Mouse (Mus musculus) cerebellum, postnatal 14 days (tissue): ENCODE data around the gene Gm11639.

Experiments
- DNase-seq, 2 experiments: peaks; one replicate each; pipeline ENCODE4 v3.0.0; 2021; ENCODE audit warnings: mixed read lengths in 2 of 2

Gm11639 gene

DNA sequence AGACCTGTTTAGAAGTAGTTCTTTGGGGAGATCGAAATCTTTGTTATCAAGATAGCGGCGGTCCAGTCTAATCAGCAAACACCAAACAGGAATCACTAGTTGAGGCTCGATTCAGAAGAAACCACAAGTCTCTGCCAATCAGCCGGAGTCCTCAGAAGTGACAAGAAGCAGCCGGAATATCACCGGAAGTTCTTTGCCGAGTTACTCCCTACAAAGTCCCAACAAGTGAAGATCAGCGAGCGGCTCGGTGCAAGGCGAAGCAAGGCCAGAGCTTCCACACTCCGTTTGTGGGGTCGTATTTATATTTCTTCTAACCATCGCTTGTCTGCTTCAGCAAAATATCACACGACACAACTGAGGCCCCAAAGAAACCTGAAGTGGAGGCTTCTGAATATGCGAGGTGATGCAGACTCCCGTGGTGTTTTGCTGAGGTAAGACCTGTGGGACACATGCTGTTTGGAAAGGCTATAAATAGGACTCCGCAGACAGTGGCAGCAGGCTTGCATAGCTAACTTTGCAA, 471.3 kb downstream of the Gm11639 start:
- DNase-seq, result no peak

DNA sequence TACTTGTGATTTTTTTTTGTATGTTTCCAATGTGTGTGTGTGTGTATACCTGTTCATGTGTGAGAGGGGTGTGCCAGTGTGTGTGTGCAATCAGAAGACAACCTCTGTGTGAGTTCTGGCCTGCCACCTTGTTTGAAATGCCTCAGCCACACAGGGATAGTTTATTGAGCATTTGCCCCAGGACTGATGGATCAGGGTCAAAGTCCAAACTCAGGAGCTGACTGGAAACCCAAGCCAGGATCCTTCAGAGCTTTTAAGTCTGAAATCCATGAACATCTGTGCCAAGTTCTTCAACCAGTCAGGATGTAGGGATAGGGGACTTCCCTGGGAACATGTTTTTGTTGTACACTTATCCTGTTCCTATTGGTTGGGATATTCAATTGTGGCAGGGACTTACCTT, 472.5 kb downstream of the Gm11639 start:
- DNase-seq, result no peak

DNA sequence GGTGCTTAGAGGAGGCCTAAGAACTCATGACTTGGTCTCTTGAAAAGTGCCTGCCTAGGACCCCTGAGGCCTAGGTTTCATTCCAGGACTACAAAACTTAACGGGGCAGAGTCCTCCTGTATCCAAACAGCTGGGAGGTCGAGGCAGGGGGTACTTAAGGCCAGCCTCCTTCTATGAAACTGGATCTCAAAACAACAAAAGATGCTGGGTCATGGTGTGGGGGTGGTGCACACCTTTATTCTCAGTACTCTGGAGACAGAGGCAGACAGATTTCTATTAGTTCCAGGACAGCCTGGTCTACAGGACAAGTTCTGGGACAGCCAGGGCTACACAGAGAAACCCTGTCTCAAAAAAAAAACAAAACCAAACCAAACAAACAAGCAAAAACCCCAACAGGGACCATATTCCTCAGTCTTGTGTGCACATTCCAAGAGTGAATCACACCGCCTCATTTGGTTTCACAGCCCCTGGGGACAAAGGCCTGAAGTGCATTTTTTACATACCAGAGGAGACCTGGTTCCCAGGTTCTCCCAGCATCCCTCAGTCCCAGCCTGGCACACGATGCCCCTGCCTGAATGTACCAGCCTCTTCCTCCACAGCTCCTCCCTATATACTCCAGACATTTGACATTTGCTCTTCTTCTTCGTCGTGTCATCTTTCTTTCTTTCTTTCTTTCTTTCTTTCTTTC, 474.3 kb downstream of the Gm11639 start:
- no peak for DNase-seq

DNA sequence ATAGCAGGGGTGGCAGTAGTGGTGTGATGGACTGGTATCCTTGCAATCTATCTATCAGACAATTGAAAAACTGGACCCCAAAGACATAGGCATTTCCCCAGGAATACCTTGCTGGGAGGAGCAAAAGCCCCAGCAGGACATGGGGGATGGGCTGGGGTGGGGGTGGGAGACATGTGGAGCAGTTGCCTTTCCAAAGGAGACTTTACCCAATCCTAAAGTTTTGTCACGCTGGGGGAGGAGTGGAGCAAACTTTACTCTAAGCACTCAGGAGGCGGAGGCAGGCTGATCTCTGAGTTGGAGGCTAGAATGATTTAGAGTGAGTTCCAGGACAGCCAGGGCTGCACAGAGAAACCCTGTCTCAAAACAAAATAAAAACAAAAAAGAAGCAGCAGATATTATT, 475.9 kb downstream of the Gm11639 start:
- DNase-seq, result no peak

DNA sequence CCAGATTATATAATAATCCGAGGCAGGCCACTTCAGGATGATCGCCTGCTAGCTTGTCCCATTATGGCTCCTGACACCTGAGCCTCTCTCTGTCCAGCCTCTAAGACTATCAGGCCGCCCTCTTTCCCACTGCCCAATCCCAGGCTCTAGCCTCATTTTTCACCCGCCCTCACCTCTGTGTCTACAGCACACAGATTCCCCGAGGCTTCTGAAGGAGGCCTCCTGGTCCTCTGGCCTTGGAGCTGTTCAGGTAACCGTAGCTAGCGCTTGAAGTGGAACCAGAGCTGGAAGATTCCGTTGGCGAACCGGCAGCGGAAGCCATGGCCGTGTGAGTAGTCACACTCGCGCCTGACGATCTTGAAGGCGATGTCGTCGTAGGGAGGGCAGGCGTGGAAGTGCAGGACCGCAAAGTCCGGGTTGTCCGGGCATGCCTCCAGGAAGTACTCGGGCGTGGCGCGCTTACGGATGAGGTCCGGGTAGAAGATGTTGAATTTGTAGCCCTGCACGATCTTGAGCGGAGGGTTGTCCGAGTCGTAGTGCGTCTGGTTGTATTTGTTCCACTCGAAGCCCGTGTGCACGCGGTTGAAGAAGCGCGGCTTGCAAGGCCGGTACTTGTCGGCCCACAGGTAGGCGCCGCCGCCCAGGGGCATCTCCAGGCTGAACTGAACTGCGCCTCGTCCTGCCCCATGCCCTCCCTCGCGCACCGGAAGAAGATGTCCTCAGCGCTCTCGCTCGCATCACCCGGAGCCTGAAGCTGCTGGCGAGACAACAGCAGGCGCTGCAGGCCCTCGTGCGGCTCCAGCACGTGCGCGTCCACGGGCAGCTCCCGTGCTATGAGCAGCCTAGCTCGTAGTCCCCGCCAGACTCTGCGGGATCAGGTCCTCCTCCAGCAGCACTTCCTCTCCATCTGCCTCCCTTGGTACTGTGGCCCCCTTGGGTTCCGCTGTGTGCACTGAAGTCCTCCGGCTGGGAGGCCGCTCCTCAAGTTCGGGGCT, 479.3 kb downstream of the Gm11639 start:
- DNase-seq, result no peak

DNA sequence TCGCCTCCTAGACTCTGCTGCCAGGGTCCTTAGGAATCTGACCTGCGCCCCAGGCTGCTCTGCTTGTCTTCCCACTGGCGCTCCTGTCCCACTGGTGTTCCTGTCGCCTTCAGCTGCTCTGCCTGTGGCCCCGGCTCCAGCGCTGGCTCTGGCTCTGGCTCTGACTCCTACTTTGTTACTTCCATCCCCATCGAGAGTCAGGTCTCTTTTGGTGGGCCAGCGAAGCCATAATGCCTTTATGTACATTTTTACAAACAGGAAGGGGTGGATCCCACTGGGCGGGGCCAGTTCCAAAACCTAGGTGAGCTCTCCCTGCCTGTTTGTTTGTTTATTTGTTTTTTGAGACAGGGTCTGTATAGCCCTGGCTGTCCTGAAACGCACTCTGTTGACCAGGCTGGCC, 481.3 kb downstream of the Gm11639 start:
- no peak for DNase-seq
